Mouse (Mus musculus) hindlimb bud, embryonic 11.5 days (tissue): ENCODE measurements around the gene Psmc6.
A peak's percentile ranks its signal among the peaks of the same experiment; 100 is the strongest.

ENCODE experiments used
- DNase-seq: peaks from one replicate; pipeline ENCODE4 v3.0.0-alpha.2; 2012; ENCODE audit warnings: low read depth, low spot score; ENCODE audit errors: extremely low spot score

Psmc6 gene

GRCm38 (mm10) chr14:45350931-45351859 lies 21.6 kb downstream of the Psmc6 start, which contains the start of gene Styx:
Styx (plus strand) TSS chr14:45351093.
- peak; percentile 33 for DNase-seq

- DNase-seq, result no peak
These were observed 34.9 kb downstream of the Psmc6 start for GRCm38 (mm10) chr14:45364211-45365195.

- DNase-seq, result no peak
These were observed 35.6 kb downstream of the Psmc6 start for GRCm38 (mm10) chr14:45365196-45365587.

- no peak for DNase-seq
These were observed 49.2 kb downstream of the Psmc6 start for GRCm38 (mm10) chr14:45378771-45379170.

- DNase-seq, result no peak
These were observed 51.2 kb downstream of the Psmc6 start for GRCm38 (mm10) chr14:45380756-45381155.

- DNase-seq, result no peak
These were observed 53.3 kb downstream of the Psmc6 start for GRCm38 (mm10) chr14:45382912-45383311.

GRCm38 (mm10) chr14:45385596-45385995 lies 56.0 kb downstream of the Psmc6 start:
- DNase-seq, result no peak

GRCm38 (mm10) chr14:45387480-45387879 lies 57.9 kb downstream of the Psmc6 start:
- DNase-seq, result no peak

- DNase-seq, result no peak
These were observed 59.0 kb downstream of the Psmc6 start for GRCm38 (mm10) chr14:45388345-45389181.

GRCm38 (mm10) chr14:45389194-45389593 lies 59.6 kb downstream of the Psmc6 start:
- no peak for DNase-seq
